ENCODE assay signal across 9 mouse cellular contexts in genomic region chr15:80950055-80950454, GRCm38 (mm10). TPM values are rescaled to one million over a fixed set of nuclear protein-coding genes. Genes with fewer than 3 reads are reported as not detected.
DNase-seq lines count a peak whose midpoint lies in the region; ATAC-seq lines count a peak whose summit lies in the region.
"Had no signal": no experiment of that assay in that cellular context is flagged by ENCODE, and none has a peak within 500 bp of the region (broad histone marks: within the 10 kb centered on the region; RNA-seq: fewer than 3 reads in every experiment).

No protein-coding gene starts in this region.

- no peaks in the 10 kb centered on the region for H3K27me3 ChIP-seq in hindbrain, embryonic 10.5 days (ENCODE audit: insufficient read depth, poor library complexity, severe bottlenecking)
- no peaks in the 10 kb centered on the region for H3K27me3 ChIP-seq in hindbrain, embryonic 13.5 days
- H3K27me3 ChIP-seq in limb, embryonic 12.5 days, result no peaks in the 10 kb centered on the region

- intact Hi-C loops in left cerebral cortex, postnatal 36 days (cut with DNase I), result no loop called here

- no peak for ATAC-seq in hindbrain, embryonic 13.5 days (ENCODE audit: low FRiP score)
- no peak for ATAC-seq in limb, embryonic 12.5 days (ENCODE audit: insufficient number of reproducible peaks, insufficient read depth, low FRiP score, low TSS enrichment, low read depth)

- DNase-seq in hindbrain, embryonic 10.5 days (ENCODE audit: low spot score), result no peak
- peak; percentile 23 for DNase-seq in right cerebral cortex, adult 18-20 months
- no peak for DNase-seq in right cerebral cortex, postnatal 4 days
- DNase-seq in telencephalon, adult 2 months (ENCODE audit: low read depth, low spot score), result peak; percentile 18
- no peak for DNase-seq in right cerebral cortex, postnatal 10 days (ENCODE audit: low spot score in 2 of 2)
- DNase-seq in left cerebral cortex, postnatal 36 days (ENCODE audit: low spot score in 2 of 2), result no peak
- DNase-seq: thymus, postnatal 25 days had no signal

- H3K4me1 ChIP-seq in hindbrain, embryonic 10.5 days (replicated peaks), result peaks cover 14% of the 10 kb centered on the region
- H3K4me1 ChIP-seq in hindbrain, embryonic 13.5 days (replicated peaks), result peaks cover 18% of the 10 kb centered on the region
- H3K4me1 ChIP-seq in limb, embryonic 12.5 days (replicated peaks), result peaks cover 14% of the 10 kb centered on the region

- H3K4me2 ChIP-seq in hindbrain, embryonic 13.5 days, result no peak overlapping the region
- no peak overlapping the region for H3K4me2 ChIP-seq in limb, embryonic 12.5 days

- 96% methylated on average over 7 of the region's 7 CpGs for WGBS in hindbrain, embryonic 10.5 days
- WGBS in hindbrain, embryonic 13.5 days, result 87% methylated on average over 7 of the region's 7 CpGs
- WGBS in limb, embryonic 12.5 days, result 93% methylated on average over 7 of the region's 7 CpGs

- H3K9ac ChIP-seq in hindbrain, embryonic 13.5 days, result no peak overlapping the region
- H3K9ac ChIP-seq in limb, embryonic 12.5 days (replicated peaks), result no peak overlapping the region

- no peaks in the 10 kb centered on the region for H3K9me3 ChIP-seq in hindbrain, embryonic 10.5 days
- no peaks in the 10 kb centered on the region for H3K9me3 ChIP-seq in hindbrain, embryonic 13.5 days
- H3K9me3 ChIP-seq in limb, embryonic 12.5 days, result no peaks in the 10 kb centered on the region

- H3K27ac ChIP-seq in hindbrain, embryonic 10.5 days, result no peak overlapping the region
- H3K27ac ChIP-seq in hindbrain, embryonic 13.5 days, result no peak overlapping the region
- H3K27ac ChIP-seq in limb, embryonic 12.5 days, result no peak overlapping the region

- H3K4me3 ChIP-seq in hindbrain, embryonic 10.5 days, result peak overlapping the region; percentile 88
- no peak overlapping the region for H3K4me3 ChIP-seq in hindbrain, embryonic 13.5 days
- H3K4me3 ChIP-seq in limb, embryonic 12.5 days (replicated peaks), result peak overlapping the region; percentile 89; the same call in 1 of the 2 replicates

- peaks cover 46% of the 10 kb centered on the region for H3K36me3 ChIP-seq in hindbrain, embryonic 10.5 days
- peaks cover 28% of the 10 kb centered on the region for H3K36me3 ChIP-seq in hindbrain, embryonic 13.5 days
- H3K36me3 ChIP-seq in limb, embryonic 12.5 days, result peaks cover 31% of the 10 kb centered on the region

RNA-seq across cellular contexts. Expression of gene Adsl, which starts 1.8 kb away (rescaled TPM):
- polyA plus RNA-seq in hindbrain, embryonic 10.5 days (2016; fragmentation: Nextera tagmentation; extraction: Ambion mirVana), result 195 and 203 TPM in 2 replicates
- 96.3 and 98.1 TPM in 2 replicates for polyA plus RNA-seq in hindbrain, embryonic 13.5 days (2015; fragmentation: Nextera tagmentation; extraction: Ambion mirVana)
- 183 and 186 TPM in 2 replicates for polyA plus RNA-seq in limb, embryonic 12.5 days (2016; fragmentation: Nextera tagmentation; extraction: Ambion mirVana)
- total RNA-seq in left cerebral cortex, postnatal 36 days (2021), result 10 to 100 TPM; 29.4 to 30.5 TPM

RNA-seq across cellular contexts. Expression of gene Sgsm3, which starts 27.5 kb away (rescaled TPM):
- polyA plus RNA-seq in hindbrain, embryonic 10.5 days (2016; fragmentation: Nextera tagmentation; extraction: Ambion mirVana), result 36.6 and 39.9 TPM in 2 replicates
- 56.4 and 58.3 TPM in 2 replicates for polyA plus RNA-seq in hindbrain, embryonic 13.5 days (2015; fragmentation: Nextera tagmentation; extraction: Ambion mirVana)
- 27.1 and 28.1 TPM in 2 replicates for polyA plus RNA-seq in limb, embryonic 12.5 days (2016; fragmentation: Nextera tagmentation; extraction: Ambion mirVana)
- total RNA-seq in left cerebral cortex, postnatal 36 days (2021), result 10 to 100 TPM; 87.8 to 97.0 TPM

Comparison
In these comparisons a context has a peak if more than half of its experiments do, and no peak if none do; other contexts are left out.
1. DNase-seq: peak in right cerebral cortex, adult 18-20 months (single experiment) and telencephalon, adult 2 months (single experiment); none in hindbrain, embryonic 10.5 days (single experiment), right cerebral cortex, postnatal 4 days (single experiment), right cerebral cortex, postnatal 10 days (0 of 2) and left cerebral cortex, postnatal 36 days (0 of 2).